Mouse (Mus musculus): ENCODE measurements at regions not wholly inside any gene's neighbourhood (a gene's known extent, or its start where the extent isn't known, plus 50 kb on each side); places are given as distances from the start of the nearest gene placed in this dataset.

DNA sequence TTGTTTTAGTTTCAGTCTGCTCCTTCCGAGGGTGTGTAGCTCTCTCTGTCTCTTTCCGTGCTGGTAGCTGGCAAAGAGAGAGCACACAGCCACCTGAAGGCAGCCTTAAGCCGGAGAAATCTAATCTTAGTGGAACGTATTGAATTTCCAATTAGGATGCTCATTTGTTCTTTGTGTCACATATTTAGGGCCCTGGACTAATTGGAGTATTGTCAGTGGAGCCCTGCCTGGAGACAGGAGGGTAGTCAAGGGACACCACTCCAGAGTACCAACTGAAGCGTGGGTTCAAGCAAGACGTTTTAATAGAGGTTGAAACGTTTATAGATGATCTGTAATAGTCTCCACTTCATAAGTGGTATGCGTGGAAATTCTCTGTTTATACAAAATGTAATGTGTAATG lies 336.5 kb downstream of the Tmem38b start:
- no peak for DNase-seq (ENCODE audit: low read depth)

DNA sequence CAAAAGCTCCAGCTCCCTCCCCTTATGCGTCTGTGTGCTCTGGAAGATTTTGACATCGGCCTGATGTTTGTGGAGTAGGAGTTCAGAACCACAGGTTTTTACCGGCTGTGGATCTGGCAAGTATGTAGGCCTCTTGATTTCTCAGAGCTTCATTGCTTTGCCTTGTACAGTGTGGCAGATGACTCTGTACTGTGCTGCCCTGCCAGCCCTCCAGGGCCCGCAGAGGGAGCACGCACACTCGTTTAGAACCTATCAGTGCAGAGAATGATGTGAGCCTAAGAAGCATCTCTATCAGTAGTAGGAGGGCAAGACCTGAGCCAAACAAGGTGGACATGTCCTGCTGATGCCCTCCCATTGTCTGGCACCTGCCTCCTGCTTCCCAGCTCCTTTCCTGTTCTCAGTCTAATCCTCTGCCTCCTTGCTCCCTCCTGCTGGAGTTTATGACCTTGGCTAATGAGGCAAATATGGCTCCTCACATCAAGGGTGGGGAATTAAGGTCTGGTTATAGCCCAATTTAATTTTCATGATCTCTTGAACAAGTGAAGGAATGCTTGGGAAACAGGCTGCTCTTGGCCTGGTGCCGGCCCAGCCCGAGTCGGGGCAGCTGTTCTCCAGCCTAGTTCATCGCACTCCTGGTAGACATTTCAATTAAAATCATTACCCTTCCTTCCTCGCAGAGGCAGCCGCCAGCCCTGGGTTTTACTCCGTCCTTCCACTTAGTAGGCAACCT lies 344.5 kb downstream of the Tmem38b start:
- DNase-seq (ENCODE audit: low read depth), result no peak

DNA sequence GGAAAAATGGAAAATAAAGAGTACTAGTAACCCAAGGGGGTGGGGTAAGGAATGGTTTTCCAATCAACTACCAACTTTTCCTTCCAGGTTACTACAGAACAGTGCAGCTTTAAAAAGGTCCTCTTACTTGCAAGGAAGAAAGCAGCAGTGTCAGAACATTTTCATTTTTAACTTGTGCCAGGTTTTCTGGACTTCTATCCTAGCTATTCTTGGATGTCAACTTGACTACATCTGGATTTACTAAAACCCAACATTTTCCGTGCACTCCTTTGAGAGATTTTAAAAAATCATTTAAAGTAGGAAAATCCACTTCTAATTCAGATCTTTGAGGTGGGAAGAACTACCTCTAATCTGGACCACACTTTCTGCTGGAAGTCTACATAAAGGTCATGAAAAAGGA lies 358.4 kb downstream of the Tmem38b start:
- no peak for DNase-seq (ENCODE audit: low read depth)

DNA sequence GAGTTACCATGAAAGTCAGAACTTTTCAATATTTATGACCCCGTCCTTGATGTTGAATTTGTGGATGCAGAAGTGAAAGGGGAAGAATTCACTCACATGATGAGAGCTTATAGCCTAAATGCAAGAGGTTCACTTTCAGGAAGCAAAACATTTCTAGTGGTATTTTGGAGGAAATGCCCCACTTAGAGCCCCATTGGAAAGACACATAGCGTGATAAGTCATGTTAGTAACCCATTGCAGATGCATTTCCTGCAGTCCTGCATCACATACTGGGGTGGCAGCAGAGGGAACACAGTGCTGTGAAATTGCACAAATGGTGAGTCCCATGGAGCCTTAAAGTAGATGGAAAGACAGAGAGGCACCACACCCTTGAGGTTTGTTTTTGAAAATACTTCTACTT lies 369.9 kb downstream of the Tmem38b start:
- DNase-seq (ENCODE audit: low read depth), result no peak

DNA sequence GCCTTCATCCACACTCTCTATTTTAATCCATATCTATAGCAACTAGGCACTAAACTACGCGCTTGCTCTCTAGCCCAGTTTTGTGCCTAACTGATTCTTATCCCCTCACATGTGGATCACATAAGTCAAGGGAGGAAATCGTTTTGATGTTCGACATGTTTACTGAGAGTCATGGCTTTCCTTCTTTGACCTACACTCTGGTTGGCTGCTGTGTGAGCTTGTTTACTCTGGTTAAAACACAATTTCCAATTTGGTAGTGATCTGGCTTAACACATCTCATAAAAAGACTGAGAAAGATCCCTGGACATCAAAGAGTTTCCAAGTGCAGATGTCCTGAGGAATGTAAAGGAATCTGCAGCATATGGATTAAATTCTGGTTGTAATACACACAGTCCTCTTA lies 376.6 kb downstream of the Tmem38b start:
- DNase-seq (ENCODE audit: low read depth), result no peak

DNA sequence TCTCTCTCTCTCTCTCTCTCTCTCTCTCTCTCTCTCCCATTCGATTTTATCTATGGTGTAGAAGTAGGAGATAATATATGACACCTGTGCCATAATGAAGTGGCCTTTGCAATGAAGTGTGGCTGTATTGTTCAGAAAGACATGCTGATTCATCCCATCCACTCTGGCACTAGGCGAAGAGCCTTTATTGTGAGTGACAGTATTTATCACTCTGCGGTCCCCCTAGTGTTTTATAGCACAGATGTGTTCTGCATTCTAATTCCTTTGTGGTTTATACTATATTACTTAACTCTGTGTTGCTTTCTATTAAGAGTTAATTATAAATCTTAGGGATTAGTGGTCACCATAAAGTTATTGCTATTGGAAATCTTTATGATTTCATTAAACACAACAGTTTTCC lies 398.7 kb downstream of the Tmem38b start:
- no peak for DNase-seq (ENCODE audit: low read depth)

All from c-Kit-positive CD71-positive TER-119-negative erythroid progenitor cells, embryonic 14.5 days (primary cell).